In genomic region chr9:57733606-57734005, GRCm38 (mm10) we compare ENCODE assay signal across 23 mouse cellular contexts. TPM values are rescaled to one million over a fixed set of nuclear protein-coding genes. Genes with fewer than 3 reads are reported as not detected.
"Had no signal": no experiment of that assay in that cellular context is flagged by ENCODE, and none has a peak within 500 bp of the region (broad histone marks: within the 10 kb centered on the region; RNA-seq: fewer than 3 reads in every experiment).

No protein-coding gene starts in this region.

- H3K27me3 ChIP-seq: neural tube, embryonic 13.5 days; neural tube, embryonic 15.5 days; stomach, embryonic 15.5 days had no signal

- H3K9me3 ChIP-seq: neural tube, embryonic 13.5 days; neural tube, embryonic 15.5 days; stomach, embryonic 15.5 days had no signal

- H3K4me2 ChIP-seq: neural tube, embryonic 13.5 days; neural tube, embryonic 15.5 days; stomach, embryonic 15.5 days had no signal

- H3K4me1 ChIP-seq: neural tube, embryonic 15.5 days; stomach, embryonic 15.5 days had no signal

- DNase-seq: retina, postnatal 1 day; right cerebral cortex, adult 18-20 months; right cerebral cortex, postnatal 14 days; right cerebral cortex, postnatal 25 days; right cerebral cortex, postnatal 4 days; spleen, adult 18-20 months; thymus, adult 18-20 months; thymus, adult 2 months; thymus, postnatal 14 days; thymus, postnatal 25 days; thymus, postnatal 36 days; thymus, postnatal 4 days had no signal

- H3K4me3 ChIP-seq: neural tube, embryonic 13.5 days; neural tube, embryonic 15.5 days; stomach, embryonic 15.5 days had no signal

- H3K27ac ChIP-seq: neural tube, embryonic 13.5 days; neural tube, embryonic 15.5 days; stomach, embryonic 15.5 days; stomach, postnatal 0 days had no signal

- H3K9ac ChIP-seq: neural tube, embryonic 13.5 days; neural tube, embryonic 15.5 days; stomach, embryonic 15.5 days had no signal

RNA-seq across cellular contexts. Expression of gene Cyp1a1, which starts 45.9 kb away (rescaled TPM):
- total RNA-seq: neutrophil, adult 5-6 weeks had no signal
- polyA plus RNA-seq: stomach, embryonic 14.5 days; stomach, embryonic 15.5 days had no signal

RNA-seq across cellular contexts. Expression of gene Cyp1a2, which starts 50.1 kb away (rescaled TPM):
- total RNA-seq: neutrophil, adult 5-6 weeks had no signal
- polyA plus RNA-seq: neural tube, embryonic 13.5 days; neural tube, embryonic 14.5 days; neural tube, embryonic 15.5 days; small intestine, adult 2 months; spleen, adult 2 months; stomach, embryonic 14.5 days; stomach, embryonic 15.5 days; stomach, embryonic 16.5 days; stomach, postnatal 0 days; urinary bladder, adult 2 months had no signal
